Mouse (Mus musculus): ENCODE results near the gene Arfgef2. TPM values are rescaled to one million over a fixed set of nuclear protein-coding genes. Genes with fewer than 3 reads are reported as not detected.
A peak's percentile ranks its signal among the peaks of the same experiment; 100 is the strongest.

Gene Arfgef2
- total and polyA plus RNA-seq, 3 experiments: 9.2 to 18.7 (median 11.2) TPM

- H3K9me3 ChIP-seq (replicated peaks; ENCODE audit: low read length): peaks cover 3% of the 10 kb centered on the region
- TF ChIP-seq ZKSCAN1 (IDR thresholded peaks at IDR 0.05; ENCODE audit: borderline replicate concordance, low read depth, low read length) (no peak), PAX5 (IDR thresholded peaks at IDR 0.05; ENCODE audit: low read length) (no peak), JUND (conservative IDR thresholded peaks at IDR 0.05; ENCODE audit: low read depth, low read length) (no peak), CHD2 (IDR thresholded peaks at IDR 0.05; ENCODE audit: low read length) (no peak), MEF2A (IDR thresholded peaks at IDR 0.05; ENCODE audit: borderline replicate concordance, low read depth, low read length) (no peak), CHD1 (IDR thresholded peaks at IDR 0.05; ENCODE audit: low read depth, low read length) (no peak), ETS1 (conservative IDR thresholded peaks at IDR 0.05; ENCODE audit: low read depth, low read length) (no peak), SIN3A (IDR thresholded peaks at IDR 0.05; ENCODE audit: low read length) (no peak)
- H3K36me3 ChIP-seq (replicated peaks in 1 of 2; ENCODE audit: control insufficient read depth in 1 of 2, insufficient read depth in 1 of 2, low read length in 1 of 2): no peaks in the 10 kb centered on the region
- H3K27me3 ChIP-seq (replicated peaks): no peaks in the 10 kb centered on the region
- H3K4me2 ChIP-seq (ENCODE audit: insufficient read depth, low read depth, poor library complexity, severe bottlenecking): no peak overlapping the region
- no peaks in the 10 kb centered on the region for H3K79me2 ChIP-seq (replicated peaks; ENCODE audit: control insufficient read depth, extremely low read depth, insufficient read depth, poor library complexity, severe bottlenecking)
- DNase-seq (ENCODE audit: extremely low read depth): no peak
- H3K4me1 ChIP-seq (ENCODE audit: control insufficient read depth in 1 of 2, insufficient read depth in 2 of 2): peaks cover 0 to 11% of the 10 kb centered on the region in 2 experiments; a peak in 2 of 4 replicates
- H3K9ac ChIP-seq (ENCODE audit: insufficient read depth, low read depth): no peak overlapping the region
- no peak overlapping the region for H3K27ac ChIP-seq (ENCODE audit: insufficient read depth, low read depth)
- no peak overlapping the region for H3K4me3 ChIP-seq (replicated peaks in 1 of 3; ENCODE audit: low read depth in 2 of 3, low read length in 2 of 3, poor library complexity in 1 of 3)
- in situ Hi-C loops (cut with MboI; ENCODE audit: low pct_ligation_motif_present, low pct_unique_long_range_greater_than_20kb, low sequenced_read_pairs) (loop anchor here (5.0 to 25.0 kb wide), 2 partner anchors 183 to 693 kb away; no protein-coding TSS in a partner anchor), dilution Hi-C loops (cut with MboI; ENCODE audit: extremely low pct_ligation_motif_present, extremely low pct_unique_long_range_greater_than_20kb, low sequenced_read_pairs) (no loop called here)
These were observed 25.4 kb upstream of the Arfgef2 start for GRCm38 (mm10) chr2:166779956-166780355.

GRCm38 (mm10) chr2:166780980-166781578, 24.3 kb upstream of the Arfgef2 start:
- TF ChIP-seq MXI1 (IDR thresholded peaks at IDR 0.05; ENCODE audit: low read depth, low read length): no peak
- TF ChIP-seq GABPA (IDR thresholded peaks at IDR 0.05; ENCODE audit: insufficient replicate concordance, low read depth, low read length): no peak
- no peak for TF ChIP-seq JUN (IDR thresholded peaks at IDR 0.05; ENCODE audit: insufficient read depth, low read depth, low read length)
- TF ChIP-seq ELF1 (IDR thresholded peaks at IDR 0.05; ENCODE audit: low read depth, low read length): peak; percentile 10; the same call in 1 of the 2 replicates
- no peak for TF ChIP-seq EP300 (IDR thresholded peaks at IDR 0.05; ENCODE audit: low read length)
- no peak for TF ChIP-seq TCF12 (IDR thresholded peaks at IDR 0.05; ENCODE audit: low read depth, low read length)
- TF ChIP-seq ZKSCAN1 (IDR thresholded peaks at IDR 0.05; ENCODE audit: borderline replicate concordance, low read depth, low read length): no peak
- no peak for TF ChIP-seq PAX5 (IDR thresholded peaks at IDR 0.05; ENCODE audit: low read length)
- TF ChIP-seq JUND (conservative IDR thresholded peaks at IDR 0.05; ENCODE audit: low read depth, low read length): 0 out of 2 replicates have a peak, but pooled peaks have one; percentile 12
- TF ChIP-seq POLR2A (IDR thresholded peaks at IDR 0.05; ENCODE audit: low read depth, low read length): no peak
- peak; percentile 55; the same call in 1 of the 2 replicates for TF ChIP-seq IRF4 (IDR thresholded peaks at IDR 0.05; ENCODE audit: low read depth, low read length)
- TF ChIP-seq RCOR1 (conservative IDR thresholded peaks at IDR 0.05; ENCODE audit: low read depth, low read length): no peak
- TF ChIP-seq MEF2A (IDR thresholded peaks at IDR 0.05; ENCODE audit: borderline replicate concordance, low read depth, low read length): 0 out of 2 replicates have a peak, but pooled peaks have one; percentile 26
- TF ChIP-seq MAZ (IDR thresholded peaks at IDR 0.05; ENCODE audit: low read depth, low read length): no peak
- peak; percentile 100 for TF ChIP-seq SMC3 (IDR thresholded peaks at IDR 0.05; ENCODE audit: low read depth, low read length)
- TF ChIP-seq ZC3H11A (IDR thresholded peaks at IDR 0.05; ENCODE audit: low read depth, low read length): peak; percentile 99
- TF ChIP-seq MAX (IDR thresholded peaks at IDR 0.05; ENCODE audit: low read length): no peak
- TF ChIP-seq NELFE (IDR thresholded peaks at IDR 0.05; ENCODE audit: low read depth, low read length): peak; percentile 45; the same call in 1 of the 2 replicates
- TF ChIP-seq TBP (conservative IDR thresholded peaks at IDR 0.05; ENCODE audit: low read depth, low read length): no peak
- 0 out of 2 replicates have a peak, but pooled peaks have one; percentile 23 for TF ChIP-seq BHLHE40 (IDR thresholded peaks at IDR 0.05; ENCODE audit: low read depth, low read length)
- TF ChIP-seq HCFC1 (IDR thresholded peaks at IDR 0.05; ENCODE audit: low read depth, low read length): no peak
- TF ChIP-seq SIN3A (IDR thresholded peaks at IDR 0.05; ENCODE audit: low read length): peak; percentile 59; the same call in 1 of the 2 replicates
- TF ChIP-seq USF1 (IDR thresholded peaks at IDR 0.05; ENCODE audit: low read depth, low read length): no peak
- TF ChIP-seq CTCF (conservative IDR thresholded peaks at IDR 0.05 in 1 of 2, IDR thresholded peaks at IDR 0.05 in 1 of 2; ENCODE audit: low read depth in 2 of 2, low read length in 2 of 2): peak; percentile 90 to 99
- no peak for TF ChIP-seq E2F4 (IDR thresholded peaks at IDR 0.05; ENCODE audit: insufficient replicate concordance, low read depth, low read length)
- TF ChIP-seq UBTF (IDR thresholded peaks at IDR 0.05; ENCODE audit: low read depth, low read length): no peak

More at GRCm38 (mm10) chr2:166780980-166781578, 24.3 kb upstream of the Arfgef2 start:
- H3K4me2 ChIP-seq (ENCODE audit: insufficient read depth, low read depth, poor library complexity, severe bottlenecking): no peak overlapping the region
- H3K9me3 ChIP-seq (replicated peaks; ENCODE audit: low read length): peaks cover 3% of the 10 kb centered on the region
- H3K27me3 ChIP-seq (replicated peaks): peaks cover 5% of the 10 kb centered on the region
- dilution Hi-C loops (cut with MboI; ENCODE audit: extremely low pct_ligation_motif_present, extremely low pct_unique_long_range_greater_than_20kb, low sequenced_read_pairs) (no loop called here), in situ Hi-C loops (cut with MboI; ENCODE audit: low pct_ligation_motif_present, low pct_unique_long_range_greater_than_20kb, low sequenced_read_pairs) (loop anchor here (25.0 kb wide), 1 partner anchor 694 kb away; no protein-coding TSS in a partner anchor)
- H3K79me2 ChIP-seq (replicated peaks; ENCODE audit: control insufficient read depth, extremely low read depth, insufficient read depth, poor library complexity, severe bottlenecking): no peaks in the 10 kb centered on the region
- no peaks in the 10 kb centered on the region for H3K36me3 ChIP-seq (replicated peaks in 1 of 2; ENCODE audit: control insufficient read depth in 1 of 2, insufficient read depth in 1 of 2, low read length in 1 of 2)
- H3K27ac ChIP-seq (ENCODE audit: insufficient read depth, low read depth): no peak overlapping the region
- H3K9ac ChIP-seq (ENCODE audit: insufficient read depth, low read depth): no peak overlapping the region
- no peak overlapping the region for H3K4me3 ChIP-seq (replicated peaks in 1 of 3; ENCODE audit: low read depth in 2 of 3, low read length in 2 of 3, poor library complexity in 1 of 3)
- DNase-seq (ENCODE audit: extremely low read depth): peak; percentile 73
- peaks cover 0 to 12% of the 10 kb centered on the region in 2 experiments; a peak in 2 of 4 replicates for H3K4me1 ChIP-seq (ENCODE audit: control insufficient read depth in 1 of 2, insufficient read depth in 2 of 2)
